Mouse (Mus musculus) midbrain, embryonic 13.5 days (tissue): ENCODE results near the gene B3galt1. TPM values are rescaled to one million over a fixed set of nuclear protein-coding genes. Genes with fewer than 3 reads are reported as not detected.

Experiments used
- ATAC-seq: fragments of 200-750 bp; cut with Nextera tagmentation; 2 replicates; pipeline ENCODE4 v1.8.0; 2017; ENCODE audit warnings: mild to moderate bottlenecking, moderate TSS enrichment, moderate library complexity
- H3K27ac ChIP-seq: fragments of 300-500 bp; sonication (generic); 2 replicates; pipeline ENCODE4 v1.5.1; 2015; ENCODE audit warnings: inconsistent platforms, mild to moderate bottlenecking, moderate library complexity
- H3K27me3 ChIP-seq: fragments of 300-500 bp; sonication (generic); 2 replicates; pipeline ENCODE4 v1.6.1; 2015; ENCODE audit warnings: mild to moderate bottlenecking, inconsistent platforms
- H3K36me3 ChIP-seq: fragments of 300-500 bp; sonication (generic); 2 replicates; pipeline ENCODE4 v1.6.1; 2015; ENCODE audit warnings: mild to moderate bottlenecking, inconsistent platforms
- H3K4me1 ChIP-seq: fragments of 300-500 bp; sonication (generic); replicated peaks from 2 replicates; pipeline ENCODE4 v1.6.1; 2015; ENCODE audit warnings: inconsistent platforms
- H3K4me2 ChIP-seq: fragments of 300-500 bp; sonication (generic); replicated peaks from 2 replicates; pipeline ENCODE4 v1.6.1; 2015; ENCODE audit warnings: moderate library complexity, mild to moderate bottlenecking, inconsistent platforms
- H3K4me3 ChIP-seq: fragments of 300-500 bp; sonication (generic); replicated peaks from 2 replicates; pipeline ENCODE4 v1.5.1; 2015; ENCODE audit warnings: mild to moderate bottlenecking, inconsistent platforms
- H3K9ac ChIP-seq: fragments of 300-500 bp; sonication (generic); replicated peaks from 2 replicates; pipeline ENCODE4 v1.6.1; 2015; ENCODE audit warnings: mild to moderate bottlenecking, inconsistent platforms
- H3K9me3 ChIP-seq: fragments of 300-500 bp; sonication (generic); 2 replicates; pipeline ENCODE4 v1.6.1; 2016; ENCODE audit warnings: mild to moderate bottlenecking, inconsistent platforms
- WGBS: fragments of 180-500 bp; shearing (Covaris S2); methylation state at CpG from one replicate; pipeline ENCODE4 v1.1.7; 2015; 5-methylcytosine and 5-hydroxymethylcytosine counted together
- polyA plus RNA-seq: library from polyadenylated mRNA; unstranded; fragments of >200 nt; fragmentation: Nextera tagmentation; extraction: Ambion mirVana; gene quantifications from 2 replicates; pipeline ENCODE4 v1.2.1, GENCODE M21; 2015

Gene B3galt1
- polyA plus RNA-seq, 1 experiment from 2014 or later: 43.5 TPM

GRCm38 (mm10) chr2:67879836-67880235, 314.2 kb downstream of the B3galt1 start:
- Histone ChIP-seq H3K27ac (no peak overlapping the region), H3K9me3 (no peaks in the 10 kb centered on the region), H3K4me2 (no peak overlapping the region), H3K27me3 (no peaks in the 10 kb centered on the region), H3K4me1 (no peaks in the 10 kb centered on the region), H3K9ac (no peak overlapping the region), H3K36me3 (no peaks in the 10 kb centered on the region), H3K4me3 (no peak overlapping the region)
- ATAC-seq: no peak
- 88% methylated on average over 3 of the region's 3 CpGs for WGBS

- 56% methylated on average over 1 of the region's 1 CpGs for WGBS
- no peak for ATAC-seq
- Histone ChIP-seq H3K4me3 (no peak overlapping the region), H3K9me3 (no peaks in the 10 kb centered on the region), H3K9ac (no peak overlapping the region), H3K27me3 (no peaks in the 10 kb centered on the region), H3K27ac (no peak overlapping the region), H3K36me3 (no peaks in the 10 kb centered on the region), H3K4me1 (no peaks in the 10 kb centered on the region), H3K4me2 (no peak overlapping the region)
Measured at GRCm38 (mm10) chr2:67881713-67882281, 316.1 kb downstream of the B3galt1 start.

GRCm38 (mm10) chr2:67897956-67898689, 332.5 kb downstream of the B3galt1 start:
- H3K27me3 ChIP-seq: no peaks in the 10 kb centered on the region
- H3K4me1 ChIP-seq: 0 out of 2 replicates have a peak, but pooled peaks cover 4% of the 10 kb centered on the region
- ATAC-seq: no peak
- no peak overlapping the region for H3K27ac ChIP-seq
- H3K36me3 ChIP-seq: no peaks in the 10 kb centered on the region
- no peaks in the 10 kb centered on the region for H3K9me3 ChIP-seq
- 33% methylated on average over 2 of the region's 2 CpGs for WGBS
- no peak overlapping the region for H3K4me3 ChIP-seq
- H3K9ac ChIP-seq: no peak overlapping the region
- H3K4me2 ChIP-seq: no peak overlapping the region

GRCm38 (mm10) chr2:67901574-67901973, 335.9 kb downstream of the B3galt1 start:
- H3K27me3 ChIP-seq: no peaks in the 10 kb centered on the region
- no peak overlapping the region for H3K4me3 ChIP-seq
- H3K27ac ChIP-seq: no peak overlapping the region
- H3K4me1 ChIP-seq: 0 out of 2 replicates have a peak, but pooled peaks cover 9% of the 10 kb centered on the region
- no peaks in the 10 kb centered on the region for H3K36me3 ChIP-seq
- H3K9ac ChIP-seq: no peak overlapping the region
- no peak for ATAC-seq
- WGBS: 74% methylated on average over 6 of the region's 6 CpGs
- H3K9me3 ChIP-seq: no peaks in the 10 kb centered on the region
- H3K4me2 ChIP-seq: no peak overlapping the region

GRCm38 (mm10) chr2:67902651-67903292, 337.1 kb downstream of the B3galt1 start:
- no peaks in the 10 kb centered on the region for H3K36me3 ChIP-seq
- no peak overlapping the region for H3K4me2 ChIP-seq
- H3K9ac ChIP-seq: no peak overlapping the region
- H3K27me3 ChIP-seq: no peaks in the 10 kb centered on the region
- no peaks in the 10 kb centered on the region for H3K9me3 ChIP-seq
- ATAC-seq: no peak
- no peak overlapping the region for H3K4me3 ChIP-seq
- 0 out of 2 replicates have a peak, but pooled peaks cover 9% of the 10 kb centered on the region for H3K4me1 ChIP-seq
- 82% methylated on average over 8 of the region's 8 CpGs for WGBS
- H3K27ac ChIP-seq: no peak overlapping the region

GRCm38 (mm10) chr2:67903769-67904168, 338.1 kb downstream of the B3galt1 start:
- 57% methylated on average over 1 of the region's 1 CpGs for WGBS
- Histone ChIP-seq H3K9ac (no peak overlapping the region), H3K27ac (no peak overlapping the region), H3K27me3 (no peaks in the 10 kb centered on the region), H3K4me3 (no peak overlapping the region), H3K9me3 (no peaks in the 10 kb centered on the region), H3K4me1 (0 out of 2 replicates have a peak, but pooled peaks cover 5% of the 10 kb centered on the region), H3K4me2 (no peak overlapping the region), H3K36me3 (no peaks in the 10 kb centered on the region)
- ATAC-seq: no peak

GRCm38 (mm10) chr2:67931994-67932393, 366.3 kb downstream of the B3galt1 start:
- H3K27ac ChIP-seq: no peak overlapping the region
- no peak overlapping the region for H3K4me3 ChIP-seq
- H3K9ac ChIP-seq: no peak overlapping the region
- H3K36me3 ChIP-seq: no peaks in the 10 kb centered on the region
- no peaks in the 10 kb centered on the region for H3K27me3 ChIP-seq
- H3K4me1 ChIP-seq: no peaks in the 10 kb centered on the region
- no peak for ATAC-seq
- no peak overlapping the region for H3K4me2 ChIP-seq
- no peaks in the 10 kb centered on the region for H3K9me3 ChIP-seq
- 55% methylated on average over 3 of the region's 3 CpGs for WGBS

- Histone ChIP-seq H3K4me2 (no peak overlapping the region), H3K9me3 (no peaks in the 10 kb centered on the region), H3K36me3 (no peaks in the 10 kb centered on the region), H3K27me3 (no peaks in the 10 kb centered on the region), H3K4me3 (no peak overlapping the region), H3K27ac (no peak overlapping the region), H3K4me1 (no peaks in the 10 kb centered on the region), H3K9ac (no peak overlapping the region)
- ATAC-seq: no peak
- 80% methylated on average over 3 of the region's 3 CpGs for WGBS
Measured at GRCm38 (mm10) chr2:67948408-67948807, 382.7 kb downstream of the B3galt1 start.

- Histone ChIP-seq H3K4me2 (no peak overlapping the region), H3K27me3 (no peaks in the 10 kb centered on the region), H3K4me1 (no peaks in the 10 kb centered on the region), H3K4me3 (no peak overlapping the region), H3K9me3 (no peaks in the 10 kb centered on the region), H3K9ac (no peak overlapping the region), H3K27ac (no peak overlapping the region), H3K36me3 (no peaks in the 10 kb centered on the region)
- no peak for ATAC-seq
- WGBS: 93% methylated on average over 4 of the region's 4 CpGs
Measured at GRCm38 (mm10) chr2:67956182-67956581, 390.5 kb downstream of the B3galt1 start.

- H3K27ac ChIP-seq: no peak overlapping the region
- H3K4me3 ChIP-seq: no peak overlapping the region
- 93% methylated on average over 2 of the region's 2 CpGs for WGBS
- ATAC-seq: no peak
- H3K9ac ChIP-seq: no peak overlapping the region
- H3K4me1 ChIP-seq: no peaks in the 10 kb centered on the region
- no peaks in the 10 kb centered on the region for H3K9me3 ChIP-seq
- H3K27me3 ChIP-seq: no peaks in the 10 kb centered on the region
- H3K36me3 ChIP-seq: no peaks in the 10 kb centered on the region
- H3K4me2 ChIP-seq: no peak overlapping the region
Measured at GRCm38 (mm10) chr2:67957561-67957960, 391.9 kb downstream of the B3galt1 start.

- Histone ChIP-seq H3K4me1 (no peaks in the 10 kb centered on the region), H3K4me3 (no peak overlapping the region), H3K27ac (no peak overlapping the region), H3K4me2 (no peak overlapping the region), H3K36me3 (no peaks in the 10 kb centered on the region), H3K9me3 (no peaks in the 10 kb centered on the region), H3K9ac (no peak overlapping the region), H3K27me3 (no peaks in the 10 kb centered on the region)
- ATAC-seq: no peak
- 84% methylated on average over 2 of the region's 2 CpGs for WGBS
Measured at GRCm38 (mm10) chr2:67960711-67961110, 395.0 kb downstream of the B3galt1 start.

GRCm38 (mm10) chr2:67968812-67969211, 403.1 kb downstream of the B3galt1 start:
- no peaks in the 10 kb centered on the region for H3K9me3 ChIP-seq
- no peaks in the 10 kb centered on the region for H3K4me1 ChIP-seq
- no peaks in the 10 kb centered on the region for H3K36me3 ChIP-seq
- no peak overlapping the region for H3K4me3 ChIP-seq
- no peak overlapping the region for H3K4me2 ChIP-seq
- no peaks in the 10 kb centered on the region for H3K27me3 ChIP-seq
- no peak overlapping the region for H3K9ac ChIP-seq
- H3K27ac ChIP-seq: no peak overlapping the region
- no peak for ATAC-seq
